Mouse (Mus musculus) kidney, embryonic 16.5 days (tissue): ENCODE results near the gene Fry. TPM values are rescaled to one million over a fixed set of nuclear protein-coding genes. Genes with fewer than 3 reads are reported as not detected.

Experiments
- ATAC-seq: fragments of 200-750 bp; cut with Nextera tagmentation; 2 replicates; pipeline ENCODE4 v1.8.0; 2017; ENCODE audit warnings: moderate TSS enrichment; ENCODE audit not compliant: low FRiP score, low TSS enrichment
- H3K27ac ChIP-seq: fragments of 300-500 bp; sonication (generic); 2 replicates; pipeline ENCODE4 v1.5.1; 2014; ENCODE audit warnings: low read length
- H3K27me3 ChIP-seq: fragments of 300-500 bp; sonication (generic); 2 replicates; pipeline ENCODE4 v1.6.1; 2014; ENCODE audit warnings: low read length, control low read depth, mixed read lengths; ENCODE audit not compliant: insufficient read depth
- H3K36me3 ChIP-seq: fragments of 300-500 bp; sonication (generic); 2 replicates; pipeline ENCODE4 v1.6.1; 2014; ENCODE audit warnings: low read length, control low read depth, mixed read lengths; ENCODE audit not compliant: insufficient read depth
- H3K4me1 ChIP-seq: fragments of 300-500 bp; sonication (generic); 2 replicates; pipeline ENCODE4 v1.6.1; 2014; ENCODE audit warnings: low read length, control low read depth, mixed read lengths; ENCODE audit not compliant: insufficient read depth
- H3K4me2 ChIP-seq: fragments of 300-500 bp; sonication (generic); replicated peaks from 2 replicates; pipeline ENCODE4 v1.6.1; 2014; ENCODE audit warnings: low read depth, low read length
- H3K4me3 ChIP-seq: fragments of 300-500 bp; sonication (generic); 2 replicates; pipeline ENCODE4 v1.5.1; 2014; ENCODE audit warnings: mild to moderate bottlenecking, low read length
- H3K9ac ChIP-seq: fragments of 300-500 bp; sonication (generic); replicated peaks from 2 replicates; pipeline ENCODE4 v1.6.1; 2014; ENCODE audit warnings: low read length
- H3K9me3 ChIP-seq: fragments of 300-500 bp; sonication (generic); 2 replicates; pipeline ENCODE4 v1.6.1; 2016; ENCODE audit warnings: low read length, control low read depth
- WGBS: fragments of 180-500 bp; shearing (Covaris S2); extraction: QIAGEN DNeasy Blood & Tissue Kit; methylation state at CpG from one replicate; pipeline ENCODE4 v1.1.7; 2014; 5-methylcytosine and 5-hydroxymethylcytosine counted together
- polyA plus RNA-seq: library from polyadenylated mRNA; unstranded; fragments of >200 nt; fragmentation: Nextera tagmentation; extraction: Ambion mirVana; gene quantifications from 2 replicates; pipeline ENCODE4 v1.2.1, GENCODE M21; 2015

Gene Fry
- polyA plus RNA-seq, 1 experiment from 2014 or later = 5.7 TPM

DNA sequence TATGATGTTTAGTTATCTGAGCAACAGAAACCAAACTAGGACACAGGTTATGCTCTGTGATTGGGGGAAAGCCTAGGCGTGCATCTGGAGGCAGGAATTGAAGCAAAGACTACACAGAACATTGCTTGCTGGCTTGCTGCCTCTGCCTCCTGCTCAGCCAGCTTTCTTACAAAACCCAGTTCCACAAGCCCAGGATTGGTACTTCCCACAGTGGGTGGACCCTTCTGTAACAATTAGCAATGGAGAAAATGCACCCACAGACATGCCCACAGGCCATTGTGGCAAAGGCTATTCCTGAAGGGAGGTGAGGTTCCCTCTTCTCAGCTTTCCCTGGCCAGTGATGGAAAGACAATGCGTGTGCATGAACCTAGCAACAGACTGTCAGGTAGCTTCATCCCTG is 4.1 kb downstream of the Fry start:
- Histone ChIP-seq H3K4me1 (no peaks in the 10 kb centered on the region), H3K27ac (no peak overlapping the region), H3K9me3 (no peaks in the 10 kb centered on the region), H3K27me3 (no peaks in the 10 kb centered on the region), H3K36me3 (no peaks in the 10 kb centered on the region), H3K4me2 (no peak overlapping the region), H3K9ac (no peak overlapping the region), H3K4me3 (no peak overlapping the region)
- no peak for ATAC-seq
- 79% methylated on average over 2 of the region's 2 CpGs for WGBS

DNA sequence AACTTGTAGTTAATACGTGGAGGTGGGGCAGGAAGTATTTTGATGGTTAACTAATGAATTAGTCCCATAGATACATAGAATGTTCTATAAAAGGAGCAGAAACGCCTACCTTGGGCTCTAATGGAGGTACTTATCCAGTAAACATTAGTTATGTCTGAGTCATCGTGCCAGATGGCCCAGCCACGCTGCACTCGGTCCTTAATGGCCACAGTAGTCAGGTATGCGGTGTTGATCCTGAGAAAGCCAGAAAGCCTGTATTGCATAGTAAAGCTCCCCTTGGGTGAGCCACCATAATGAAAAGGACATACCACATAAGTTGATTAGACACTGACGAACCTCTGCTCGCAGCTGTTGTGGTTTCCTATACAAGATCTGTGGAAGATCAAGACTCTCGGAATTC is 7.5 kb downstream of the Fry start:
- no peak for ATAC-seq
- H3K27ac ChIP-seq = no peak overlapping the region
- no peaks in the 10 kb centered on the region for H3K4me1 ChIP-seq
- no peak overlapping the region for H3K4me2 ChIP-seq
- 83% methylated on average over 9 of the region's 9 CpGs for WGBS
- H3K4me3 ChIP-seq = no peak overlapping the region
- H3K27me3 ChIP-seq = no peaks in the 10 kb centered on the region
- no peaks in the 10 kb centered on the region for H3K36me3 ChIP-seq
- H3K9me3 ChIP-seq = no peaks in the 10 kb centered on the region
- H3K9ac ChIP-seq = no peak overlapping the region

DNA sequence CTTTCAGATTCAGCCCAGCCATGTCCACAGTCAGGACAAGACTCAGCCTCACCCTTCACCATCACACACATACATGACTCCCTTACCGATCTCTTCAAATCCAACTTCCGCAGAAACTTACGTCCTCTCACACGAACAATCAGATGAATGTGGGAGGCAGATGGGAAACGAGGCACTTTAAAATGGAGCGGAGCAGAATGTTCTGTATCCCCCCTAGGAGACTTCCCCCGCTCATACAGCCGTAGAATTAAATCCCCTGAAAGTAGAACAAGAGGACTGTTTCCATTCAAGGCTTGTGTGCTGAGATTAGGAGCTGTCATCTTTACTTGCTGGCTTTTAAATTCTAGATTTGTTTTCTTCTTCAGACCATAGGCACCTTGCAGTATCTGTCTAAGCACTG is 10.0 kb downstream of the Fry start:
- H3K4me2 ChIP-seq = no peak overlapping the region
- H3K9me3 ChIP-seq = no peaks in the 10 kb centered on the region
- H3K9ac ChIP-seq = no peak overlapping the region
- 85% methylated on average over 8 of the region's 8 CpGs for WGBS
- H3K4me1 ChIP-seq = no peaks in the 10 kb centered on the region
- H3K4me3 ChIP-seq = no peak overlapping the region
- H3K27me3 ChIP-seq = no peaks in the 10 kb centered on the region
- no peak for ATAC-seq
- H3K27ac ChIP-seq = no peak overlapping the region
- H3K36me3 ChIP-seq = no peaks in the 10 kb centered on the region

DNA sequence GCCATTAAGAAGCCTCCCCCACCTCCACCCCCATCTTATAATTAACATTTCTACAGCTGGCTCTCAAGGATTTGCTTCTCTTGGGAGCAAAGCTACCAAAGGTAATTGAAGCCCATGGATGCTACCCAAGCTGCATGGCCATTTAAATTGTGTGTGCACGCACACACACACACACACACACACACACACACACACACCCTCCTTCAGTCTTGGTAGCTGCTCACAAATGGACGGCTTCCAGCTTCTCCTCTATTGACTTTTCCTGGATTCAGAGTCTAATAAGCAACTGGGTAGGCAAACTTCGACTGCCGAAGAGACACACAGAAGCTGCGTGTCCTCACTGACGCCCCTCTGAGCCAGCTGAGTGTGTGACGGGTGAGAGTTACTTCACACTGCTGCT is 11.7 kb downstream of the Fry start:
- no peak for ATAC-seq
- H3K4me3 ChIP-seq = no peak overlapping the region
- no peaks in the 10 kb centered on the region for H3K36me3 ChIP-seq
- no peak overlapping the region for H3K27ac ChIP-seq
- H3K4me2 ChIP-seq = no peak overlapping the region
- H3K4me1 ChIP-seq = no peaks in the 10 kb centered on the region
- H3K9ac ChIP-seq = no peak overlapping the region
- no peaks in the 10 kb centered on the region for H3K27me3 ChIP-seq
- no peaks in the 10 kb centered on the region for H3K9me3 ChIP-seq
- WGBS = 87% methylated on average over 7 of the region's 7 CpGs

DNA sequence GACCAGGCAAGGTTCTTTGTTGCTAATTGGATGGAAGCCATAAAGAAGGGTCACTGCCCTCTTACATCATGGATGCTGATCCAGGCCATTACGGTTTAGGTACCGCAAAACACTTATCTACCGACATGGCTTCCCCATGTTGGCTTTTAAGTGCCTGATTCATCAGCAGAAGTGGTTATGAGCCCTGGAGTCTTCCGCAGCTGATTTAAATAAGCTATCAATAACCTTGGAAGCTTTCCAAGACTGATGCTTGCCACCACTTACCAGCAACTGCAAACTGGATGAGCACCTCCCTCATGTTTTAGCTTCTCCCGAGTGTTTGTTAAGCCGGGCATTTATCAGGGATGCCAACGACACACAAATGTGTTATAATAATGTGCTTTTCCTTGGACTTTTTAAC is 12.7 kb downstream of the Fry start:
- no peak overlapping the region for H3K9ac ChIP-seq
- H3K4me1 ChIP-seq = no peaks in the 10 kb centered on the region
- H3K9me3 ChIP-seq = no peaks in the 10 kb centered on the region
- no peak overlapping the region for H3K27ac ChIP-seq
- no peaks in the 10 kb centered on the region for H3K27me3 ChIP-seq
- no peak for ATAC-seq
- H3K4me3 ChIP-seq = no peak overlapping the region
- 86% methylated on average over 7 of the region's 7 CpGs for WGBS
- no peak overlapping the region for H3K4me2 ChIP-seq
- no peaks in the 10 kb centered on the region for H3K36me3 ChIP-seq

DNA sequence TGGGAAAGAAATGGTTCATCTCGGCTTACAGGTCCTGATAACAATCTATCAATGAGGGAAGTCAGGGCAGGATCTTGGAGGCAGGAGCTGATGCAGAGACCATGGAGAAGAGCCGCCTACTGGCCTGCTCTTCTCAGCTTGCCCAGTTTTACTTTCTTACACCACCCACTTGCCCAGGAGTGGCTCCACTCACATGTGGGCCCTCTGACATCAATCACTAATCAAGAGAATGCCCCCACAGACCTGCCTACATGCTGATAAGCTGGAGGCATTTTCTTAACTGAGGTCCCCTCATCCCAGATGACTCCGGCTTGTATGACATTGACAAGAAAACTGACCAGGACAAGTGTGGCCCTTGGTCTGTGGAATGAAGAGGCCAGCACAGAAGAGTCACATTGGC is 16.2 kb downstream of the Fry start:
- no peak for ATAC-seq
- H3K4me2 ChIP-seq = no peak overlapping the region
- no peak overlapping the region for H3K27ac ChIP-seq
- 74% methylated on average over 3 of the region's 3 CpGs for WGBS
- no peaks in the 10 kb centered on the region for H3K9me3 ChIP-seq
- no peak overlapping the region for H3K4me3 ChIP-seq
- no peak overlapping the region for H3K9ac ChIP-seq
- no peaks in the 10 kb centered on the region for H3K27me3 ChIP-seq
- H3K4me1 ChIP-seq = no peaks in the 10 kb centered on the region
- no peaks in the 10 kb centered on the region for H3K36me3 ChIP-seq

DNA sequence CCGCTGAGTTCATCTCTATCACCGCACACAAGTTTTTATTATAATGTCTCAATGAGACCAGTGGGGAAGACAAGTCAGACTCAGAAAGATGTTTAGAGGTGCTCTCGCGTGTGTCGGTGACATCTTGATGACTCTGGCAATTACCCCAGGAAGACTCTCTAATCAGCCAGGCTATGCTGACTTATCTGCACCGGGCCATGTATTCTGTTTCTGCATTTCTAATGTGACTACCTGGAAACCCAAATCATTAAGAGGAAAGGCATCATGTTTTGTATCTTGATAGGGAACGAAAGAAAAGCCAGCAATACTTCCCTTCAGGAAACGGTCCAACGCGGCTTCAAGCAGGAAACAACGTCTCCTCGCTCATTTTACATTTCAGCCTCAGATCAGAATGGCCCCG is 17.1 kb downstream of the Fry start:
- WGBS = 85% methylated on average over 13 of the region's 13 CpGs
- no peak overlapping the region for H3K27ac ChIP-seq
- no peak for ATAC-seq
- H3K4me3 ChIP-seq = no peak overlapping the region
- H3K36me3 ChIP-seq = no peaks in the 10 kb centered on the region
- no peak overlapping the region for H3K4me2 ChIP-seq
- H3K9ac ChIP-seq = no peak overlapping the region
- no peaks in the 10 kb centered on the region for H3K9me3 ChIP-seq
- H3K4me1 ChIP-seq = no peaks in the 10 kb centered on the region
- H3K27me3 ChIP-seq = no peaks in the 10 kb centered on the region

DNA sequence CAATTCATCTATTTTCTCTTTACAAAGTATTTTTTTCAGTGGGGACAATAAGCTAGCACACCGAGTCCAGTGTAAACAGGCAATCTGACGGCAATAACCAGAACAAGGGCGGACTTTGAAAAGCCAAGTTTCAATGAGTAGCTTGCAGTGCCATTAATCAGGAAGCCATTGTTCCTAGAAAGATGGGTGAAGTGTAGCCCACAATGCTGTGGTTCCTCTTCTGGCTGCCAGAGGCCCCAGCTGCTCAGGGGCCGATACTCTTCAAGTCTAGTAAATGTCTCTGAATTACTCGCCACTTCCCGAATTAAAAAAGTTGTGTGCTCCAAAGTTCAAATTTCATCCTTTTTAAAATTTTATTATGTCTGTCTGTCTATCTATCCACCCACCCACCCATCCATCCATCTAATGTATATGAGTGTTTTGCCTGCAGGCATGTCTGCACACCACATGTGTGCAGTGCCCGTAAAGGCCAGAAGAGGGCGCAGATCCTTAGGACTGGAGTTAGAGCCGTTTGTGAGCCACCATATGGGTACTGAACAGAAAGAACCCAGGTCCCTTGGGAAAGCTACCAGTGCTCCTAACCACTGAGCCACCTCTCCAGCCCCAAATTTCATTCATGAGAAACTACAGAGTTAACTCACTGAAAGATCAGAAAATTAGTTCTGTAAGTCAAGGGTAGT is 19.5 kb downstream of the Fry start:
- Histone ChIP-seq H3K4me1 (no peaks in the 10 kb centered on the region), H3K27me3 (no peaks in the 10 kb centered on the region), H3K9me3 (no peaks in the 10 kb centered on the region), H3K4me2 (no peak overlapping the region), H3K36me3 (no peaks in the 10 kb centered on the region), H3K4me3 (no peak overlapping the region), H3K27ac (no peak overlapping the region), H3K9ac (no peak overlapping the region)
- WGBS = 93% methylated on average over 9 of the region's 9 CpGs
- ATAC-seq = no peak

DNA sequence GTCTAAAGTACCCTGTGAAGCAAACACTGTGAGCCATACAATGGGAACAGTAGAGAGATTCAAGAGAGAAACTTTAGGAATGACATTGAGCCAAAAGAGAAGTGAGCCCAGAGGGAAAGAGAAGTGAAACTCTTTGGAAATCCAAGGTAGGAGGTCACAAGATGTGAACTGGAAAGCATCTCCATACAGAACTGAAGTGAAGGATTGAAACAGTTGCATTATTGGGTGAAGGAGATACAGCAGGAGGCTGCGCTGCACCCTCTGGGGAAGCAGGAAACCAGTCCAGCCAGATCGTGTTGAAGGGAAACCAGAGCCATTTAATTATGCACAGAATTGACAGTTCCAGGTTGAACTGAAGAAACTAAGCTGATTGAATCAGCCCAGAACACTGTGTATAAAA is 22.1 kb downstream of the Fry start:
- no peak overlapping the region for H3K27ac ChIP-seq
- no peaks in the 10 kb centered on the region for H3K9me3 ChIP-seq
- no peaks in the 10 kb centered on the region for H3K36me3 ChIP-seq
- no peak overlapping the region for H3K4me2 ChIP-seq
- WGBS = 57% methylated on average over 2 of the region's 2 CpGs
- no peaks in the 10 kb centered on the region for H3K4me1 ChIP-seq
- H3K27me3 ChIP-seq = no peaks in the 10 kb centered on the region
- no peak overlapping the region for H3K9ac ChIP-seq
- no peak for ATAC-seq
- H3K4me3 ChIP-seq = no peak overlapping the region

DNA sequence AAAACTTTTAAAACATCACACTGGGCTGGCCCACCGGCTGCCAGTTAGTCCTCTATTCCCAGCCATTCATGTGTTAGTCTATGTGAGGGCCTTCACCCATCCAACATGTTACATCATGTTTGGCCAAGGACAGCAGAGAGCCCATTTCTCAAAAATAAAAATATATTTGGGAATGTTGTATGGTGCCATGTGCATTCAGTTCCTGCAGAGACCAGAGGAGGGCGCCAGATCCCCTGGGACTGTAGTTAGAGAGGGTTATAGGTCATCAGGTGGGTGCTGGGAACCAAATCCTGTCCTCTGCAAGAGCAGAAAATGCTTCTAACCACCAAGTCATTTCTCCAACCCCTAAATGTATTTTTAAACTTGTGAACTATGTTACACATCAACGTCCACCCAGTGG is 27.5 kb downstream of the Fry start:
- Histone ChIP-seq H3K9ac (no peak overlapping the region), H3K4me1 (no peaks in the 10 kb centered on the region)
- WGBS = 82% methylated on average over 3 of the region's 3 CpGs

More for the DNA sequence above, 27.5 kb downstream of the Fry start:
- no peaks in the 10 kb centered on the region for H3K27me3 ChIP-seq
- no peaks in the 10 kb centered on the region for H3K36me3 ChIP-seq
- no peak overlapping the region for H3K27ac ChIP-seq
- no peaks in the 10 kb centered on the region for H3K9me3 ChIP-seq
- no peak overlapping the region for H3K4me3 ChIP-seq
- no peak for ATAC-seq
- H3K4me2 ChIP-seq = no peak overlapping the region
